Mouse (Mus musculus) kidney, postnatal 14 days (tissue): ENCODE data around the gene Leng1.
A peak's percentile ranks its signal among the peaks of the same experiment; 100 is the strongest.
"Not testable (repeated sequence)": the region's sequence is repeated elsewhere in the genome, so short reads cannot be mapped to it uniquely, and the experiment has no call there.

Source experiments
- DNase-seq: peaks from one replicate; pipeline ENCODE4 v3.0.0; 2022; ENCODE audit warnings: mixed read lengths

Leng1 gene

GRCm38 (mm10) chr7:3665215-3666114, at the start of gene Leng1:
Gene Leng1 (minus strand): TSS chr7:3665840.
- peak; percentile 98 for DNase-seq

GRCm38 (mm10) chr7:3715249-3715648, 49.6 kb upstream of the Leng1 start:
- DNase-seq, result no peak

GRCm38 (mm10) chr7:3712264-3712942, 46.8 kb upstream of the Leng1 start:
- no peak for DNase-seq

- no peak for DNase-seq
These were observed 43.4 kb upstream of the Leng1 start for GRCm38 (mm10) chr7:3709000-3709399.

- not testable (repeated sequence) for DNase-seq
These were observed 42.9 kb upstream of the Leng1 start for GRCm38 (mm10) chr7:3708447-3708980.

GRCm38 (mm10) chr7:3707568-3708413, 42.2 kb upstream of the Leng1 start:
- DNase-seq, result no peak

- DNase-seq, result no peak
These were observed 41.4 kb upstream of the Leng1 start for GRCm38 (mm10) chr7:3707027-3707426.

- no peak for DNase-seq
These were observed 40.8 kb upstream of the Leng1 start for GRCm38 (mm10) chr7:3706343-3706934.

GRCm38 (mm10) chr7:3705911-3706310, 40.3 kb upstream of the Leng1 start:
- DNase-seq, result no peak

GRCm38 (mm10) chr7:3705461-3705860, 39.8 kb upstream of the Leng1 start:
- not testable (repeated sequence) for DNase-seq

- DNase-seq, result no peak
These were observed 38.8 kb upstream of the Leng1 start for GRCm38 (mm10) chr7:3704475-3704874.

- peak; percentile 98 for DNase-seq
These were observed 38.3 kb upstream of the Leng1 start, which contains the start of gene Rps9 for GRCm38 (mm10) chr7:3703879-3704441. Gene Rps9 (plus strand): TSS chr7:3703993.

GRCm38 (mm10) chr7:3703148-3703878, 37.7 kb upstream of the Leng1 start:
- DNase-seq, result no peak

GRCm38 (mm10) chr7:3698471-3698870, 32.8 kb upstream of the Leng1 start:
- no peak for DNase-seq

GRCm38 (mm10) chr7:3694949-3695305, 29.3 kb upstream of the Leng1 start:
- not testable (repeated sequence) for DNase-seq

GRCm38 (mm10) chr7:3694076-3694948, 28.7 kb upstream of the Leng1 start:
- DNase-seq, result peak; percentile 87

- no peak for DNase-seq
These were observed 28.1 kb upstream of the Leng1 start for GRCm38 (mm10) chr7:3693809-3694075.

GRCm38 (mm10) chr7:3692987-3693808, 27.6 kb upstream of the Leng1 start, which contains the start of gene Mboat7:
Gene Mboat7 (minus strand): TSS chr7:3693523.
- peak; percentile 99 for DNase-seq

- DNase-seq, result no peak
These were observed 26.8 kb upstream of the Leng1 start, which contains the start of gene Tsen34 for GRCm38 (mm10) chr7:3692382-3692986. Gene Tsen34 (plus strand): TSS chr7:3692863.
